Mouse (Mus musculus): ENCODE measurements around the gene Spry2. TPM values are rescaled to one million over a fixed set of nuclear protein-coding genes. Genes with fewer than 3 reads are reported as not detected.

The Spry2 gene
- polyA plus RNA-seq, 1 experiment from 2014 or later: 25.8 TPM

DNA sequence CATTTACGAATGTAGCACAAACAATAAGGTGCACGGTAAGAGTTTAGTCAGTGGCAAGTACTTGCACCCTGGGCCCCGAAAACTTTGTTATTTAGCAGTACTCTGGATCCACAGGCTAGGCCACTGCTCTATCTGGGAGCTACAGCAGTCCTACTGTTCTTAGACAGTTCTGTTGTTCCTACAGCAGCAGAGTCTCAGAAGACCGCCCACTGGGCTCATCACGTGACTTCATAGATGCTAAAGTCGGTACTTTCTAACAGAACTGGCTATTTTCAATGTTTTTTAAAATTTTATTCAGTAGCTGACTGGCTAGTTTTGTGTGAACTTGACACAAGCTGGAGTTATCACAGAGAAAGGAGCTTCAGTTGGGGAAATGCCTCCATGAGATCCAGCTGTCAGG, 11.4 kb downstream of the Spry2 start:
- Histone ChIP-seq H3K4me1 (no peaks in the 10 kb centered on the region), H3K9me3 (replicated peaks) (no peaks in the 10 kb centered on the region), H3K36me3 (no peaks in the 10 kb centered on the region), H3K27ac (replicated peaks) (no peak overlapping the region), H3K4me3 (no peak overlapping the region), H3K27me3 (ENCODE audit: low read depth, poor library complexity, severe bottlenecking) (no peaks in the 10 kb centered on the region)
- WGBS: 85% methylated on average over 6 of the region's 6 CpGs
- no peak for DNase-seq (ENCODE audit: low spot score)

DNA sequence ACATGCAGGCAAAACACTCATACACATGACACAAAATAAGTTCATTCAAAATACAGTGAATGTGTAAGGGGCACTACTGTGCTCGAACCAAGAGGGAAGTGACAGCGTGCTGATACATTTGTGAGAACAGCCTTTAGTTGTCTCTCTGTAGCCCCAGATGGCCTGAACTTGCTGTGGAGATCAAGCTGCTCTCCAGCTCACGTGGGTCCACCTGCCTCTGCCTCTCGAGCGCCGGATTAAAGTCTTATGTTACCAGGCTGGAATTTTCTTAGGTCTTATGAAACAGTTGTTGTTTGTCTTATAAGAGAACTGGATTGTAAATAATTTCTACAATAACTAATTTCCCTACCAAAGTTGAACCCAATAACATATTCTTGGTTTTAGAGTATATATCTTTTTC, 13.4 kb downstream of the Spry2 start:
- Histone ChIP-seq H3K27ac (replicated peaks) (no peak overlapping the region), H3K36me3 (no peaks in the 10 kb centered on the region), H3K9me3 (replicated peaks) (no peaks in the 10 kb centered on the region), H3K4me1 (no peaks in the 10 kb centered on the region), H3K27me3 (ENCODE audit: low read depth, poor library complexity, severe bottlenecking) (no peaks in the 10 kb centered on the region), H3K4me3 (no peak overlapping the region)
- no peak for DNase-seq (ENCODE audit: low spot score)
- 89% methylated on average over 6 of the region's 6 CpGs for WGBS

DNA sequence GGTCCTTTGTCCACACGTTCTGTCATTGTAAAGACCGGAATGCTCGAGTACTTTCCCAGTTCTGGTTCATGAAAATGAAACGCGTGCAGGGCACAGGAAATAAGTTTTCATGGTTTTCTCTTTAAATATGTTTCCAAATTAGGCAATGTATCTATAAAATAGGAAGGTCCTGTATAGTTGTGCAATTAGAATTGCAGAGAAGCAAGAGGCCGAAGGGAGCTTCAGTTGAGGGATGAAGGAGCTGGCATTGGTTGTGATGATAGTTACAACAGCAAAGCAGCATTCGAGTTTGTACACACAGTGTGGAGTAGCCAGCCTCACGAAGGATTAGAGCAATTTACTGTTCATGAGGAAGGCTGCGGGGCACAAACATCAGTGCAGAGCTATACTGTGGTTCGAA, 18.3 kb downstream of the Spry2 start:
- H3K9me3 ChIP-seq (replicated peaks): no peaks in the 10 kb centered on the region
- H3K4me1 ChIP-seq: no peaks in the 10 kb centered on the region
- H3K27ac ChIP-seq (replicated peaks): no peak overlapping the region
- whole genome bisulfite sequencing: 90% methylated on average over 10 of the region's 10 CpGs
- DNase-seq (ENCODE audit: low spot score): no peak
- no peaks in the 10 kb centered on the region for H3K36me3 ChIP-seq
- no peaks in the 10 kb centered on the region for H3K27me3 ChIP-seq (ENCODE audit: low read depth, poor library complexity, severe bottlenecking)
- H3K4me3 ChIP-seq: no peak overlapping the region

DNA sequence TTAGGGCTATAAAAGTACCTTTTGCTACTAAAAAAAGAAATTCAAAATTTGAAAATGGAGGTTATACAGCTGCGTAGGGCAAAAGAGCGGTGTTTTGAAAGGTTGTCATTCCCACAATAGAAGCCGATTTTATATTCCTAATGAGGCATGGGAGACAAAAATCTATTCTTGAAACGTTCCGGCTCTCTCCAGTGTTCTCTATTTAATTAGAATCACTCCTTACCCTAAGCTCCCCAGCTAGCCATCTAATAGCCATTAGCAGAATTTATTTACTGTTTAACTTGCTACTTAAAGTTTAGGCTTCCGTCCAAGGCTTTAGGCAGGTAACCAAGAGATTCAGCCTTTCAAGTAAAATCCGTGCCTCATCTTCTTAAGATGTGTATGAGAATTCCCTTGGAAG, 20.2 kb downstream of the Spry2 start:
- DNase-seq (ENCODE audit: low spot score): no peak
- Histone ChIP-seq H3K36me3 (no peaks in the 10 kb centered on the region), H3K4me3 (no peak overlapping the region), H3K27ac (replicated peaks) (no peak overlapping the region), H3K9me3 (replicated peaks) (no peaks in the 10 kb centered on the region), H3K4me1 (no peaks in the 10 kb centered on the region), H3K27me3 (ENCODE audit: low read depth, poor library complexity, severe bottlenecking) (no peaks in the 10 kb centered on the region)
- WGBS: 83% methylated on average over 7 of the region's 7 CpGs

DNA sequence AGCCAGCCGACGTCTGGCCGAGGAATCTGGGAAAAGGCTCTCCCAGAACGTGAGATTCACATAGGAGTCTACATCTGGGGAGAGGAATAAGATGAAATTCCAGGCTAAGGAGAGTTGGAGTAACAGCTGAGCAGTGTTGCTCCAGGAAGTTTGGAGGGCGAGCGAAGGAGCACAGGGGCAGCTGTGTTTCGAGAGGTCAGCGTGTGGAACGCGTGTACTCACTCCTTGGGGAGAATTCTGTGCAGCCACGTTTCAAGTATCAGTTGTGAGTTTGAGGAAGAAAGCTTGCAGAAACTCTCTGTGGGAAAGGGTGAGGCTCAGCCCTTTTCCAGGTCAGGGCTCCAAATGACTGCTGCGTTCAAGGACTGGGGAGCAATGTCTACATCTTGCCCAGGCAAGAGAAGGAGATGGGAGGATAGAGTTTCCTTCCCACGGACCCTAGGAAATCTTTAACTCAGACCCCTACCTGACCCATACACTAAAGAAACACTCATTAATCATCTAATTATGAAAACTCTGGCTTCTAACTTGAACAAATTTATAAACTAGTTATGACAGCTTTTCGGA, 26.2 kb downstream of the Spry2 start:
- Histone ChIP-seq H3K27me3 (ENCODE audit: low read depth, poor library complexity, severe bottlenecking) (no peaks in the 10 kb centered on the region), H3K4me1 (no peaks in the 10 kb centered on the region), H3K4me3 (no peak overlapping the region), H3K36me3 (no peaks in the 10 kb centered on the region), H3K27ac (replicated peaks) (no peak overlapping the region), H3K9me3 (replicated peaks) (no peaks in the 10 kb centered on the region)
- DNase-seq (ENCODE audit: low spot score): no peak
- 83% methylated on average over 14 of the region's 14 CpGs for WGBS

DNA sequence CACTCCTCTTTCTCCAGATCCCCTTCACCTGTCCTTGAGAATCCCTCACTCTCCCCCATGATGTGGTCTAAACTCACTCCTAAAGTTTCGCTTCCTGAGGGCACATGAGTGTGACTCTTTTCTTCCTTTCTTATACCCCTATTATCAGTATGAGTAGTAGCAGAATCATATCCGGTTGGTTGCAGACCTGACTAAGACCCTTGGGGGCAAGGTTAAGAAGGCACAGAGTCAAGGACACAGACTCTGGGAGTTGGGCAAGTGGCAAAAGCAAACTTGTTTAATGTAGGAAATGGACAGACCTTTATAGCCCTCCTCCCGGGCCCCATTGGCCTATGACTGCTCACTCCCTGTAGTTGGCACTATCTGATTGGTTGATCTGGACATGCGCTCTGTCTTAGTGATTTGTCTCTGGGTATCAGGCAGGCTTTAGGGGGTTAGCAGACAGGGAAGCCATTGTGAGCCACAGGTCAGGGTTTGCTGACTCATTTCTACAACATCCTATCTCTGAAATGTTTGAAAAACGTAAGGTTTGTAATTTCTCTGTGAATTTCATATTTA, 31.2 kb downstream of the Spry2 start:
- no peak overlapping the region for H3K4me3 ChIP-seq
- H3K27me3 ChIP-seq (ENCODE audit: low read depth, poor library complexity, severe bottlenecking): no peaks in the 10 kb centered on the region
- 92% methylated on average over 5 of the region's 5 CpGs for WGBS
- no peak overlapping the region for H3K27ac ChIP-seq (replicated peaks)
- no peaks in the 10 kb centered on the region; the same call in 1 of the 2 replicates for H3K9me3 ChIP-seq (replicated peaks)
- H3K36me3 ChIP-seq: no peaks in the 10 kb centered on the region
- DNase-seq (ENCODE audit: low spot score): no peak
- no peaks in the 10 kb centered on the region for H3K4me1 ChIP-seq

DNA sequence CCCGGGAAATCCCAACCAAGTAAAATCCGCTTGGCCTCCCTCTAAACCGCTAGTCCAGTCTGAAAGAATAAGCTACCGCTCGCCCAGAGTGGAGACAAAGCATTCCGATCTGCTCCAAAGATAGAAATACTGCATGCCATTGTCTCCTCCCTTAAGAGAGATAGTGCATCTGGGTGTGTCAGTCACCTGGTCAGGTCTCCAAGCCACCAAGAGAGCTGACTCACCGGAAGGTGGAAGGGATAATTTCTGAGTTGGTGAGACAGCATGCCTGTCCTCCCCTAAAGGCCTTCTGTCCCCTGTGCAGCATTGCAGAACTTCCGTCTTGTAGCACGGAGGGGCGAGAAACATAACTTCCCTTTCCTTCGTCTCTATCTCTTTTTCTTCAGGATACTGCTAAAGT, 34.4 kb downstream of the Spry2 start:
- no peak overlapping the region for H3K4me3 ChIP-seq
- 68% methylated on average over 11 of the region's 11 CpGs for WGBS
- H3K27me3 ChIP-seq (ENCODE audit: low read depth, poor library complexity, severe bottlenecking): 0 out of 2 replicates have a peak, but pooled peaks cover 6% of the 10 kb centered on the region
- H3K36me3 ChIP-seq: no peaks in the 10 kb centered on the region
- H3K27ac ChIP-seq (replicated peaks): no peak overlapping the region
- H3K9me3 ChIP-seq (replicated peaks): no peaks in the 10 kb centered on the region; the same call in 1 of the 2 replicates
- DNase-seq (ENCODE audit: low spot score): no peak
- peaks cover 7% of the 10 kb centered on the region for H3K4me1 ChIP-seq

DNA sequence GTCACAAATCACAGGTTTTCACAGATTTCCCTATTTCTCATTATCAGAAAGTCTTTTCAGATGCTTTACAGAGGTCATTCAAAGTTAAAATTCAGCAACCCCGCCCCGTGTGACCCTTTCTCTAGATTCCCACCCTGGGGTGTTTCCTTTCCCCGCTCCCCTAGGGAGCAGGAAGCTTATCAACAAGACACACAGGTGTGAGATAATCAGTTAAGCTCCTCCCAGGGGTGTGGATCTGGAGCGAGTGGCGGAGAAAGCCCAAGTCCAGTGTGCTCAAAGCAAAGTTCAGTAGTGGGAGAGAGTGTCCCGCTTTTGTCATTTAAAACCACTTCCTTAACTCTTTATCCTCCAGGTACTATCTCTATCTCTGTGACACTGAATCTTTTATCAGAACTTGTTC, 35.7 kb downstream of the Spry2 start:
- Histone ChIP-seq H3K27me3 (ENCODE audit: low read depth, poor library complexity, severe bottlenecking) (peaks cover 10% of the 10 kb centered on the region; the same call in 1 of the 2 replicates), H3K4me1 (peaks cover 7% of the 10 kb centered on the region), H3K36me3 (no peaks in the 10 kb centered on the region), H3K4me3 (no peak overlapping the region), H3K9me3 (replicated peaks) (no peaks in the 10 kb centered on the region; the same call in 1 of the 2 replicates), H3K27ac (replicated peaks) (no peak overlapping the region)
- WGBS: 33% methylated on average over 6 of the region's 6 CpGs
- DNase-seq (ENCODE audit: low spot score): no peak

DNA sequence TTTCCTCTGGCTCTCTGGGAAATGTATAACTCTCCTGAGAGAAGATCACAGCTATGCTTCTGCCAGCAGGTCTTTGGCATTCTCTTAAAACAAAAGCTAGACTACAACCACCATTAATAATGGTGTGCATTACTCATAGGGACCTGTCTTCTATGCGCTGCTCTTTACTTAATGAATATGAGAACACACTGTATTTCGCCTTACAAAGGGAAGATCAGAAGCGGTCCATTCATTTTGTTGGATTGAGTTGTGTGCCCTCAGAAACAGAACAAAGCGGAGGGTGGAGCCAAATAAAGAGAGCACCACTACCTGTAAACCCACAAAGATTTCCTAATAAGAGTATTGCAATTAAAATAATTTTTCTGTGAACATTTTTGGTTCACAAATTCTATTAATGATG, 36.3 kb downstream of the Spry2 start:
- Histone ChIP-seq H3K4me1 (peaks cover 7% of the 10 kb centered on the region), H3K27ac (replicated peaks) (no peak overlapping the region), H3K4me3 (no peak overlapping the region), H3K36me3 (no peaks in the 10 kb centered on the region), H3K27me3 (ENCODE audit: low read depth, poor library complexity, severe bottlenecking) (peaks cover 16% of the 10 kb centered on the region; the same call in 1 of the 2 replicates), H3K9me3 (replicated peaks) (no peaks in the 10 kb centered on the region; the same call in 1 of the 2 replicates)
- WGBS: 86% methylated on average over 4 of the region's 4 CpGs
- DNase-seq (ENCODE audit: low spot score): no peak

DNA sequence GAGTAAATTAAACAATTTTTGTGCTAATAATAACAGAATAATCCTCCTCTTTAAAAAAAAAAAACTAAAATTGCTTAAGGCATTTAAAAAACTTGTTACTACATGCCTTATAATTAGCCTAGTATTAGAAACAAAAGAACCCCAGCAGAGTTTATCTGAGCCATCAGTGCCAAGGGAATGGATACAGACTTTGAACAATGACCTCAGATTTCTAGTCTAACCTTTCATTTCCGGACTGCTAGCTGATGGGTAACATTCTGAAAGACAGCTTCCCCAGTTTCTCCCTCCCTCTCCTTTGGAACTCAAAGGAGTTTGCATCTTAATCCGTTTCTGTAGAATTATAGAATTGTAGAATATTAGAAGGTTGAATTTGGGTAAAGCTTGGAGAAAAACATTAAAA, 36.7 kb downstream of the Spry2 start:
- Histone ChIP-seq H3K36me3 (no peaks in the 10 kb centered on the region), H3K9me3 (replicated peaks) (no peaks in the 10 kb centered on the region; the same call in 1 of the 2 replicates), H3K4me3 (no peak overlapping the region), H3K27me3 (ENCODE audit: low read depth, poor library complexity, severe bottlenecking) (peaks cover 20% of the 10 kb centered on the region; the same call in 1 of the 2 replicates), H3K4me1 (peaks cover 7% of the 10 kb centered on the region), H3K27ac (replicated peaks) (no peak overlapping the region)
- DNase-seq (ENCODE audit: low spot score): no peak
- WGBS: 21% methylated on average over 2 of the region's 2 CpGs

DNA sequence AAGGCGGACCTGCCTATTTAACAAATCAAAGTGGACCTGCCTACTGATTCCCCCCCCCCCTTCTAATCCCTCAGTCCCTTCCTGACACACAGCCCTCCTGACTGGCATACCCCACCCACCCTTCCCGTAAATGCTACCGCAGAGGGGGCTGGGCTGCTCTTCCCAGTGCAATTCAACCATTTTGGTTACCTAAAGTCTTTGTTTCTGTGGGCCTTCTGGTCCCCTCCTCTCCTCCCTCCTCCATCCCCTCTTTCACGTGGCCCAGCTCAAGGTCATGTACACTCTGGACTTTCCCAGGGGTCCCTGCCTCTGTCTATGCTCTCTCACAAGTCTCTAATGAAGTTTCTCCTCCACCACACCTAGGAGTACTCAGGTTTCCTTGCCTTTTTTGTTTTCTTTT, 37.3 kb downstream of the Spry2 start:
- no peak for DNase-seq (ENCODE audit: low spot score)
- Histone ChIP-seq H3K27me3 (ENCODE audit: low read depth, poor library complexity, severe bottlenecking) (peaks cover 24% of the 10 kb centered on the region), H3K27ac (replicated peaks) (no peak overlapping the region), H3K9me3 (replicated peaks) (no peaks in the 10 kb centered on the region; the same call in 1 of the 2 replicates), H3K4me1 (peaks cover 7% of the 10 kb centered on the region), H3K36me3 (no peaks in the 10 kb centered on the region), H3K4me3 (no peak overlapping the region)
- WGBS: 7% methylated on average over 4 of the region's 4 CpGs

DNA sequence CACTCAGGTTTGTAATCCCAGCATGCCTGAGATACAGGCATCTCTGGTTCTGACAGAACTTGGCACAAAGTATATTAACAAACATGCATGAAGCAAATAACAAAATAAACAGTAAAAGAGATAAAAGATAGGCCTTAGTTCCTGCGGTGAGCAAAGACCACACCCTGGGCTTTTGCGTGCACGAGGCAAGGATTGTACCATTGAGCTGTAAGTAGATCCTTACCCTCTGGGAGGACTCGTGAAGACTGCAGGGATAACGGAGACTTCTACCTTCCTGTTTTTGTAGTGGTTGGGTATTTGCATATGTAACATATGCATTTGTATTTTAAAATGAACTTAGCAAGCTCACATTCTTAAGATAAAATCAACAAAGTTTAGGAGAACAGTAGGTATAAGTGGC, 37.7 kb downstream of the Spry2 start:
- no peak overlapping the region for H3K4me3 ChIP-seq
- DNase-seq (ENCODE audit: low spot score): no peak
- peaks cover 28% of the 10 kb centered on the region for H3K27me3 ChIP-seq (ENCODE audit: low read depth, poor library complexity, severe bottlenecking)
- no peak overlapping the region for H3K27ac ChIP-seq (replicated peaks)
- H3K9me3 ChIP-seq (replicated peaks): no peaks in the 10 kb centered on the region; the same call in 1 of the 2 replicates
- 16% methylated on average over 5 of the region's 5 CpGs for WGBS
- no peaks in the 10 kb centered on the region for H3K36me3 ChIP-seq
- H3K4me1 ChIP-seq: peaks cover 7% of the 10 kb centered on the region

DNA sequence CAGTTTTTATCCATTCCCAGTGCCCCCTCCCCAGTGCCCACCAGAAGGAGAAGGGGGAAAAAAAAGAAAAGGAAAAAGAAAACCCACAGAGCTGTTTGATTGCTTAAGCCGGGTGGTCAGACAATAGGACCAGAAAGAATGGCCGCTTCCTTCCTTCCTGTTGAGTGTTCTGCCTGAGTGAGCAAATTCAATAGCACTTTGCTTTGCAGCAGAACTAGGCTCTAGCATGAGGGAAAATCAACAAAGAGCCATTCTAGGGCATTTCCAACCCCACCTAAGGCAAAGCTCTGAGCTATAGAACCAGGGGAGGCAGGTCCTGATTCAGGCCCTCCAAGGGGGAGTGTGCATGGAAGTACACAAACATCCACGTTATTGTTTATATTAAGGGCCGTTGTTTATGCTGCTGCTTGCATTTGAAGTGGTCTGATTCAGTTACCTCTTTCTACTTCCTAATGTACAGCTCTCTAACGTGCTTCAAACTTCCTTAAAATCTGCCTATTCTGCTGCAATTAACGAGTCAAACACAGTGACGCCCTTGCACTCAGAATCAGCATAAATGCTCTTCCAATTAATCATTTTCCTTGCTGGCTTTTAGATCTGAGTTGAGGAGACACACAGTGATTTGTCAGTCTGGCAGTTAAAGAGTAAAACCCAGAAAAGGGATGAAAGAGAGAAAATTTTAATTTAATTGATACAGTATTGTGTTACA, 45.1 kb downstream of the Spry2 start:
- Histone ChIP-seq H3K27ac (replicated peaks) (peak overlapping the region; percentile 79), H3K27me3 (ENCODE audit: low read depth, poor library complexity, severe bottlenecking) (peaks cover 63% of the 10 kb centered on the region), H3K4me1 (peaks cover 22% of the 10 kb centered on the region), H3K36me3 (no peaks in the 10 kb centered on the region), H3K4me3 (0 out of 2 replicates have a peak overlapping the region, but pooled peaks have one; percentile 11), H3K9me3 (replicated peaks) (no peaks in the 10 kb centered on the region)
- 12% methylated on average over 7 of the region's 7 CpGs for WGBS
- peak; percentile 67 for DNase-seq (ENCODE audit: low spot score)

Data from midbrain, embryonic 10.5 days (tissue).